Mouse (Mus musculus) urinary bladder, adult 2 months (tissue): Measurements from ENCODE around the gene Mad1l1. TPM values are rescaled to one million over a fixed set of nuclear protein-coding genes. Genes with fewer than 3 reads are reported as not detected.

Experiments
- DNase-seq: peaks from one replicate; pipeline ENCODE4 v3.0.0; 2022; ENCODE audit warnings: low spot score
- polyA plus RNA-seq: library from polyadenylated mRNA; depleted of rRNA; stranded (reverse); fragments of >200 nt; gene quantifications from 2 replicates; pipeline ENCODE4 v1.2.3, GENCODE M21; 2012

The Mad1l1 gene
- polyA plus RNA-seq, 1 experiment = 13.2 TPM

DNA sequence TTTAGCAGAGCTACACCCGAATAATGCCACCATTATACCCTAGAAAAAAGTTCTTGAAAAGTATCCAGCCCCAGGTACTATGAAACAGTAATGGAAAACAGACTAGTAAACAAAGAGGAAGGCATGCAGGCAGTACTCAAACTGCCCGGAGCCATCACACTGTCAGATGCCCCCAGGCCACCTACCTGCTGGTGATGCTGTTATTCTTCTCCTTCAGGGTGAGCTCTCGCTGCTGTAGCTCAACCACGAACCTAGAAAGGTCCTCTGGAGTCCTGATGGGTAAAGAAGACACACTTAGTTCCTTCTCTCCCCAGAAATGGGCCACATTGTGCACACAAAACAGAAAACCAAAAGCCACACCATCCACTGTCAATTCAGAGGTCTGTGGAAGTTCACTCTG, 60.0 kb downstream of the Mad1l1 start:
- no peak for DNase-seq

DNA sequence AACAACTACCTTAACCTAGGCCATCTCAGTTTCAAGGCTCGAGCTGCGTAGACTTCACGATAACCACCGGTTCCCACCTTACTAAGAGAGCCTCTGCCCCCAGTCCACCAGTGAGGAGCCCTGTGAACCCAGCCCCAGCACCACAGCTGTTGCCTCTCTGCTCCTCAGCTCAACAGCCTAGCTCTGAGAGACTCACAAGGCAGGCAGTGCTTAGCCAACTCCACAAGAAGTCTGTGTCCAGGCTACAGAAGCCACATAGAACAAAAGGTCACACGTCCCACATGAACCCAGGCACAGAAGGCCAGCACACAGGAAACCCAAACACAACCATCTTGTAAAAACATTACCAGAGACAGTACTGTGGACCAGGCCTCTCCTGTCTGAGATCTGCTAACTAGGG, 62.7 kb downstream of the Mad1l1 start:
- no peak for DNase-seq

DNA sequence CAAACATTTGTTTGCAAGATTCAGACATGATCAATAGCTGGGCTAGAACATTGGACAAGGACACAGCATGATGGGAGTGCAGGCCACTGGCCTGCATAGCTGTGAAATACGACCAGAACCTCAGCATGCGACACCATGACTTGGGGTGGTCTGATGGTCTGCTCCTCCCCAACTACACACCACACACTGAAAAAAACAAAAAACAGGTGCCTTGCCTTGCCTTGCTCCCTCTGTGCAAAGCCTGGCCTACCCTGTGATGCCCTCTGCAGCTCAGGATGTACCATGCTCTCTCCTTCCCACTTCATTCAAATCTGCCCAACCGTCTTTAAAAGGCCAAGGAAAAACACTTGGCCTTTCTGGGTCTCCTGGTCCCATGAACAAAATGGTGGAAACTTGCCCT, 63.3 kb downstream of the Mad1l1 start:
- no peak for DNase-seq

DNA sequence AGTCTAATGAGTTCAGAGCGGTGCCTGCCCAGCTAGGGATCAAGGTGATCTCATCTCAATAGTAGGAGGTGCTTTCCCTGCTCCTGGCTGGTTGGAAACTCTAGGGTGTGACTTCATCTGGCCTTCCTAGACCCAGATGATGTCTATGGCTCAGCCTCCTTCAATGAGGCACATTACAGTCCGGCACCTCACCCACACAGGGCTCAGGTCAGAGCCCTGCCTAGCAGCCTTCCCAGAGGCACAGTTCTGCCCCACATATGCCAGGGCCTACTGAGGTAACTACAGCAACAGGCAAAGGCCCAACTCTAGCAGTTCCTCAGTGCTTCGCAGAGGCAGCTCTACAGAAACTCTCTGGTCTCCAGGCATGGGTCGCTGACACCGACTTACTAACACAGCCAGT, 63.9 kb downstream of the Mad1l1 start:
- no peak for DNase-seq

DNA sequence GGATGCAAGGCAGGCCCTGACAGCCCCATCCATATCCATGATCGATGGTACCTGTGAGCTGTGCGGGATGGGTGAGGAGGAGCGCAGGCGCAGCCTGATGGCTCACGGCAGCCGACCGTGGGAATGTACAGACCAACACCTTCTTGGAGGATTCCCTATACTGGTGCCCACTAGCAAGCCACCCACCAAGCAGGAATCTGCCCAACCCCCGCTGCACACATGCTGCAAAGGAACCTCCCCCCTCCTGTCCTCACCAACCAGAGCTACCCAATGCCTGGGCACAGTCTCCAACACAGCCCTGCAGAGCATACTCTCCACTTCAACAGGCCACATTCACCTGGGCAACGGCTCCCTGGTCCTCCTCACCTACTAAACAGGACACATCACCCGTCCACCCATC, 64.7 kb downstream of the Mad1l1 start:
- DNase-seq = no peak

DNA sequence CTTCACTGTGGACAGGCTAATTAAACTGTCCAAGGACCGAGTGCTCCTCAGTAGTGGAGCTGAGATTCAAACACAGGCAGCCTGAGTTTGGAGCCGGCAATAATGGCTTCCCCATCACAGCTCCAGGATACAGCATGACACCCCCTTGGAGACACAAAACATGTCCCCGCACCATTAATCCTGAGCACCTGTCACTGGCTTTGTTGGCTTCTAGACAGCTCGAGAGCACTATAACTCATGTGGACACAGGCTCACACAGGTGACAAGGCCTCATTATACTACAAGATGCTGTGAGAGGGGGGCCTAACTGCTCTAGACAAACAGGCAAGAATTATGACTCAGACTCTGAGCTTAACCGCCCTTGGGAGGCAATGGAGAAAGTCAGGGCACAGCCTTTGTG, 66.1 kb downstream of the Mad1l1 start:
- DNase-seq = no peak

DNA sequence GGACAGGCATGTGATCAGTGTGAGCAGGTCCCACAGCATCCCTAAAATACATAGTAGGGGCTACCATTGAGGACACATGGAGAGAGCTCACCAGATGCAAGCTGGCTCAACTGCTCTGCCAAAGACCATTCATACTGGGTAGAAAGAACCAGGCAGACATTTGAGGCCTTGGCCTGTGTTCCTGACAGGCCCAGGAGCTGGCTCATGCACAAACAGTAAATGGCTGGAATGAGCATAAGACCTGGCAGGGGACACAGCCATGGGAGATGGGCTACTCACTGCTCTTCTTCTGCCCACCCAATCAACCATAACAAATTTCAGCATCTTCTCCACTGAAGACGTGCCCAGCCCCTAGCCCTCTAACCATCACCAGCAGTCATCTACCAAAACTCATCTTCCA, 66.7 kb downstream of the Mad1l1 start:
- no peak for DNase-seq

DNA sequence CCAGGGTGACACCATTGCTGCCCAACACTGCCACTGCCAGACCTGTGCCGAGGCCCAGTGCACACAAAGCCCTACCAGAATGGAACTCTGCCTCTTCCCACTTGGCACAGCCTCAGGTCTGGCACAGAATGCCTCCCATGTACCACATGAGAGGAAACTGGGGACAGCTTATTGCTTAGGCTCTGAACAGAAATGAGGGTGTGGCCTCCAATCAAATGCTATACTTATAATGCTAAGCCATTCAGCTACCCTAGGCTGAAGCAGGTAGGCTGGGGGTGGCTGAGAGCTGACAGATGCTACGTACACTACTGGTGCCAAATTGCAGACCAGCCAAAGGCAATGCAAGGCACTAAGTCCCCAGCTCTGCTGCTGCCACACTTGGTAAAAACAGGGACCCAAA, 69.4 kb downstream of the Mad1l1 start:
- no peak for DNase-seq

DNA sequence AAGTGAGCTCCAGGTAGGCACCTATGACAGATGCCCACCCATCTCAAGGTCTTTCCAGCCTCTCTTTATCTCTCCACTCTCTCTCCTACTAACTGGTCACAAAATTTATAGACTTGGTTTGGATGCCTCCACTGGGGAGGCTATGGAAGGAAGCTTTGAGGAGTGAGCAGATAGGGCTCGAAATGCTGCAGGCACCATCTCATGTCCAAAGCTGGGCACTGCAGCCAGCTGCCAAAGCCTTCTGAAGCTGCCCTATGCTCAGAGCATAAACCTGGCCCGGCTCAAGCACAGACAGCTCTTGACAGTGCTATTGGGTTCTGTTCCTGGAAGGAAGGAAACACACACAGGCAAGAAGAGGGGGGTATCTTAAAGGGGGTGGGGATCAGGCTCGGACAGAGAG, 71.0 kb downstream of the Mad1l1 start:
- DNase-seq = no peak

DNA sequence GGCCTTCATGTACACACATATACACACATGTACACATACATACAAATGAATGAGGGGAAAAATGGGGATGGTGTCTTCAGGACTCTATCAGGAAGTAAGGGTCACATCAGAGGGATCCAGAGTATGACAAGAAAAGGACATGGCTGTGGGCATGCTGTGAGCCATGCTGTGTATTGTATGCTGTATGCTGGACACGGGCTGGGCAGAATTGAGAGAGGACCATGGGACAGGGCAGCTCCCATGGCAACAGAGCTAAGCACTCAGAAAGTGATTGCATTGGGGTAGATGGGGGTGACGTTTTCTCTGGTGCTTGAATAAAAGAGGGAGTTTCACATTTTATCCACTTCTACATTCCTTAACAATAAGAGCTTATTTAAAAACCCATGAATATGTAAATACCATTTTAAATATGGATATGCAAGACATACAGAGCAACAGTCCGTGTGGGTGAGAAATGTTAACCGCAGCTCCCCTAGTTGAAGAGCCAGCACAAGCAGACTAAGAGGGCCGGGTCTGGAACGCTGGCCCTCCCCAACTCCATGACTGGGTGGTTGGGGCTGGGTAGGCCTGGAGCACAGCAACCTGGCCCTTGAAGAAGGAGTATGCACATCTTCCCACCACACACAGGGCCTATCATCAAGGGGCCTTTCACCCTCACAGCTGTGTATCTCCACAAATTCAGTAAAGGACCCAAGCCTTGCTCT, 71.8 kb downstream of the Mad1l1 start:
- no peak for DNase-seq

DNA sequence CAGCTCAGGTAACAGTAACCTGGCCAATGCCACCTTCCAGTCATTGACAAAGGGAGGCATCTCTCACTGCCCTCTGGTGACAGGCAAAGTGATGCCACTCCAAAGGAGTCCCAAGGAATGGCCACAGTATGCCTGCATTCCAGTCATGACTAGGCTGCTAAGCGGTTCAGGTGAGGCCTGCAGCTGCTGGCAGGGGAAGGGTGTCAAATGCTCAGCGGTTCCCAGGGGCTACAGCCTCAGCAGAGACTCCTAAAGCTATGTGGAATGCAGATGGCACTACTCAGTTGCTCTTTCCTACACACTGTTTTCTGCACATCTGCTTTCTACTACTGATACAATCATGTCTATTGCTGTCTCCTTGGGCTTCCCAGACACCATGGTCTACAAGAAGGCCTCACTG, 73.3 kb downstream of the Mad1l1 start:
- no peak for DNase-seq

DNA sequence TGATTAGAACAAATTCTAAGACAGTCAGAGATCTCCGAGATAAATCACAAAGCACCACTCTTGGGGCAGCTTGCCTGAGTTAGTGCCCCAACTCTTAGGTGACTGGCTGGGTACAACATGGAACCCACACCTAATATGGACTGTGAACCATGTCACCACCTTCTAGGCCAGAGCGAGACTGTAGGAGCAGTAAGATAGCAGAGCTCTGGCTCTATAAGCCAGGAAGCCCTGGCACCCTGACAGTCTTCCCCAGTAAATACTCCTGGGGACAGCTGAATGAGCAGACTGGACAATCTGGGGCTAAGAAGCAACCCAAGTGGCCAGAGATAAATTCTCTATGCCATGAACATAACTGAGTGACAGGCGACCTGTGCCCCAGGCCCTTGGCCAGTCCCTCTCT, 81.1 kb downstream of the Mad1l1 start:
- DNase-seq = no peak

DNA sequence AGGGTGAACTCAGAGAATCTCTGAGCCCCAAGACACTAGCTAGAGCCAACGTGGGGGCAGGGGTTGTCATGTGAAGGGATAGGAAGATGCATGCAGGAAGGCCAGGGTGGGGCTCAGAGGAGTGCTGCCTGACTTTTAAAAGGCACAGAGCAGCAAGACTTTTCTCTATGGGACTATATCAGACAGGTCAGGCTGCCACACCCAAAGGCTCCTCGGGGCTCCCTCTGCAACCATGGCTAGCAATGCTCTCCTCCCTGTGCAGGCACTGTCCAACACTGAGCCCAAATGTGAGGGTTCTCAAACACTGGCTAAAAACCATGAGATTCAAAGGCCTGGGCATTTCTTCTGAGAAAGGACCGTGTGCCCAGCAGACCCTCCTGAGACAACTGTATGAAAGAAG, 82.5 kb downstream of the Mad1l1 start:
- DNase-seq = no peak

DNA sequence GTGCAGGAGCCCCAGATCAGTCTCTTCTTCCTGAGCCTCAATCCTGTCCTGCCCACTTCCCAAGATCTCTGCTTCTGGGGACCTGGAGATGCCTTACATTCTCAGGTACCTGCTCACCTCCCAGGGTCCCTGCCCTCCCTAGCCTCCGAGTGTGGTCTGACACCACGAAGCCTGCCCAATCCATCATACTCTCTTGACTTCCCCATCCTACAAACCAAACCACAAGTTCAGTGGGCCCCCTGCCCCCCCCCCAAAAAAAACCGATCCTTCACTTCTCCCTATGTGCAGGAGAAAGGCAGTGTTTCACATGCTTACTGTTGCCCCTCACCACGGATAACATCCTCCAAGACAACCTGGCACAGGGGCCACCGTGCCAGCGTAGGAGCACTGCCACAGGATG, 90.5 kb downstream of the Mad1l1 start:
- no peak for DNase-seq

DNA sequence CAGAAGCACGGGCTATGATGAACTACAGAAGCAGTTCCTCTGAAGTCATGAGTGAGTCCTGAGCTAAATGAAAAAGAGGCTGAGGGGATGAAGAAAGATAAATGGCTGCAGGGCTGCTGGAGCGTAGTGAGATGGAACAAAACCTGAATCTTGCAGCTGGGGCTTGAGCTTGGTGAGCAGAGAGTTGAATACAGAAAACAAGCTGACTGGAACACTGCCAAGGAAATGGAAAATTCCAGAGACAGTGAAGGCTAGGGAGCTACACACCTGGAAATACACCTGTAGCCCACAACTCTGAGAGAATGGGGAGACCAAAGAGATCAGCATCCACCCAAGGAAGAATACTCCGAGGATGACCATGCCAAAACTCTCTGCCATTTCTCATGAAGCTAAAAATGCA, 93.0 kb downstream of the Mad1l1 start:
- DNase-seq = no peak

DNA sequence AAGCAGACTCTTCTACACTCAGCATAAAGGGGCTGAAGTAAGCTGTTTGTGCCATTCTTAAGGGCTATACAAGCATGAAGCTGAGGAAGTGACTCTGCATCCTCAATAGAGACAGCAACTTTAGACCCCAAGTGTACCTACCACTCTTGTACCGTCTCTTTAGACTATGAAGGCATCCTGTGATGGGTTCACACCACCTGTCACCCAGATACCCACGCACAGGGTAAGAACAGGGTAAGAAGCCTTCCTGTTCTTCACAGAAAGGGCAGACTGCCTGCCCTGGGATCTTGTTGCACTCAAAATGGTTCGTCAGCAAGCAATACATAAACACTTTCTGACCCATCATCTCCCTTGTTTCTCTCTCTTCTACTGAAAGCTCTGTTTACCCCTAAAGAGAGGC, 94.5 kb downstream of the Mad1l1 start:
- no peak for DNase-seq

DNA sequence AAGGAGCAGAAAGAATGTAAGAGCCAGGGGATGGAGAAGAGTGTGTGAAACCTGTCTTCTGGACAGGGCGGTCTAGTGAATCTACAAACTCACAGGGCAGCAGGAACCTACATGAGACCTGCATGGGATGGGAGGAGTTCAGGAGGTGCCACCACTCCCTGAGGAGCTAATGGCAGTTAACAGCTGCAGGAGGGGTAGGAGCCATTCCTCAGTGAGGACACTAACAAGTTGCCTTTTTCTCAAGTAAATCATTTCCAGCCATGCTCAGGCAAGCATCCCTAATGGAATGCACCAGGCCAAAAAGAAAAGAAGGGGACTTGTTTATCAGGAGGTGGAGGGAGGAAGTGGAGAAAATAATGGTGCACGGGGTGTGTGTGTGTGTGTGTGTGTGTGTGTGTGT, 95.5 kb downstream of the Mad1l1 start:
- no peak for DNase-seq

DNA sequence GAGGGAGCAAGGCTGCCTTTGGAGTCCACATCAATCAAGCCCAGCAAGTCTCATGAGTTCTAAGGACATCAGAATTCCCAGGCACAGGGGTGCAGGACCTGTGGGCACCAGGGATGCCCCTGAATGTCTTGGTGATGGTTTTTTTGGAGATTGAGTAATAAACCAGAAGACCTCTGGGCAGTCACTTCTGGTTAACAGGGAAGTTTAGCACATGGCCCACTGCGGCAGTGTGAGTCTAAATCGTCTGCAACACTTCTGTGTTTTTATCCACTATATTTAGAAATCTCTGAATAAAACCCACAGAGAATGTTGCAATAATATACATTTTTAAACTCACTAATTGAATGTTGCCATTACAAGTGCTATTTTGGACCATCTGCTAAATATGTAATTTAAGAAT, 96.2 kb downstream of the Mad1l1 start:
- DNase-seq = no peak

DNA sequence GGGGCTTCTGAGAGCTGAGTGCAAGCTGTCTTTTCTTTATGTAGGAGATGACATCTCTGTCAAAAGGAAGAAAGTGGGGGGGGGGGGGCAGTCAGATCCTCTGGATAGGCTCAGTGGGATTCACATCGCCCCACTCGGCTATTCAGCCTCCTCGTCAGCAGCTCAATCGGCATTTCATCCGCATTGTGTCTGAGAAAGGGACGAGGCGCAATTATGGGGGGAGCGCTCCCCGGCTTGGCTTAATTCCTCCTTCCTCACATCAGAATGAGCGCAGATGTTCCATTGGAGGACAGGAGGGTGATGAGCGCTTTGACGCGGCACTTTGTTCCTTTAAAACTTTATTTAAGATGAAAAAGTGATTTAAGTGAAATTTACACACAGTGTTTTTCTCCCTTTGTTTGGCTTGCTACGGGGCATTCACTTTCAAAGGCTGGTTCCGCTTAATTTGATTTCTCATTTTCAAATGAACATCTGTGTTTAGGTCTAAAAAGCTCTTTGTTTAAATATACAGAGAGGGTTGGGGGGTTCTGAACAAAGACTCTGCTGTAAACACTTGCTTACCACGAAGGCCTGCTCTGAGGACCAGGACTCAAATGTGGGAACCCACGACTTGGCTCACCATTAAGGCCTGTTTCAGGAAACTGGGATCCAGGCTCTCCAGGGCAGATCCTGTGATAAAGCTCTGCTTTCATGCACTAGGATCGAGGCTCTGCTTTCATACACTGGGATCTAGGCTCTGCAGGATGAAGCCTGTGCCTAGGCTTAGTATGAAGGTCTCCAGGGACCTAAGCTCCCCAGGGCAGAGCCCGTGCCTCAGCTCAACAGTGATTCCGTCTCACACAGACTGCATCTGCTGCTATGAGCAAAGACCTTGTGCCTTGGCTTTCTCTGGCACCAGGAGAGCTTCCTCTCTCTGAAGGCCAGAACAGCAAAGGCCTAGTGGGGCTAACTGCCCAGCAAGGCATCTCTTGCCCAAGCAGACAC, 98.0 kb downstream of the Mad1l1 start:
- no peak for DNase-seq

DNA sequence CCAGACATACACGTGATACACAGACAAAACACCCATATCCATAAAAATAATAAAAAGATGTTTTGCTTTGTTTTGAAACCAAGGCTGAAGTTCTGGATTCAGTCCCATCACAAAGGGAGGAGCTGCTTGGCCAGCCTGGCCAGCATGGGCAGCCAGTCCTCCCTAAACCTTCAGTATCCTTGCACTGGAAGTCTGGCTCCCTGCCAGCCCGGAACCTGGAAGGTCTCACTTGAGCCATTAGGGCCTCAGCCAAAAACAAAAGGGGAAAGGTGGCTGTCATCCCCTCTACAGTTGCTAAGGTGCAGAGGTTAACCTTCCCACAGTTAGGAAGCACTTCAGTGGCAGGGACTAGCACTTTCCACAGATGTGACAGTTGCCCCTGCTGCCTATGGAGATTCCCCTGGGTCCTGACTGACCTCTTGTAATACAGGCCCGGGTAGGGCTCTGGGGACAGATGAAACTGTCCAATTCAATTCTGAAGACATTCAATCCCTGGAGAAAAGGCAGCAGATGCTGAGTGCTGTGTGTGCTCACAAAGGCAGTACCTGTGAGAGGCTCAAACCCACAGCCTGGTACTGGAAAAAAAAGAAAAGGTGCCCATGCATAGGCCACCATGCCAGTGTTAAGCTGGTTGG, 100.2 kb downstream of the Mad1l1 start:
- DNase-seq = no peak

DNA sequence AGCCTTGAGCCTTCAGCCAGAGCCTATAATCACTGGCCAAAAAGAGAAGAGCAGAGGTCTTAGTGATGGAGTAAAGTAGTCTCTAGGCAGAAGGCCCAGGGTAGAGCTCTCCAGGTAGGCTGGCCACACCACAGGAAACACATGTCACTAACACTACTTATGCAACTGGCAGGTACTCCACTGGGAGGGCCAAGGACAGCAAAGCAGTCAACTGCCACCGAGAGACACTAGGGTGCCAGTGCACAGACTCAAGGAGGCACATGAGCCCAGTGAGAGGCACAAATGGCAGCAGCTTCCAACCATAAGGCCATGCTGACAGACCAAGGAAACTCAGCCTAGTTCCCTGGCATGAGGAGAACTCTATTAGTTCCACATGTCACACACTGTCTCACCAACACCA, 102.1 kb downstream of the Mad1l1 start:
- no peak for DNase-seq

DNA sequence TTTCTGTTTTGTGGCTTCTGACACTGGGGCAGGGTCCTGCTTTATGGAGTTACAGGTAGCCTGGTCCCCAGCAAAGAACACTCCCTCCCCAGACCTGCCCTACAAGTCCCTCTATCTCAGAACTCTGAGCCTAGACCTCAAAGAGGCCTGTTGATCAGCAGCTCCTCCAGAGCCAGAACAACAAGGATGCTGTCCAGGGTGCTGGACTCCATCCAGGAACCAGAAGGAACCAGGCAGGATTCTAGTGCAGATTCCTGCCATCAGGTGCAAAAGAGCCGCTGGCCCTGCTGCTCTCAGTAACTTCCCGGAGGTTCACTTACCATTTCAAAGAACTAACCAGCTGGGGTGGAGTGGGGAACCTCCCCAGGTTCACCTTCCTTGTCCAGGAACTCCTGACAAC, 103.5 kb downstream of the Mad1l1 start:
- DNase-seq = no peak

DNA sequence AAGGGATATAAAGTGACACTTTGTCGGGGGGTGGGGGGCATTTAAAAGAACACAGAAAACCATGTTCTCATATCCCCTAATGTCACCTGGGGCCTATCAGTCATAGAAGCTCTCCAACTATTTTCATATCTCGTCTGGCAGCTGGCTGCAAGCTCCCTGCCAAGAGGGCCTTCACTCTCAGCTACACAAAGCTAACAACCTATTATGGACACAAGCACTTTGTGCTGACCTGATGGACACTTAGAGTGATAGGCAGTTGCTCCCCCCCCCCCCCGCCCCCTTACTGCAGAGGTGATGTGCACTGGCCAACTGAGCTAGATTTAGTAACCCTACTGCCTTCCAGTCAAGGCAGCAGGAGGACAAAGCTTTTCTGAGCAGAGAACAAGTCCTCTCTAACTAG, 104.3 kb downstream of the Mad1l1 start:
- DNase-seq = no peak
